Mouse (Mus musculus): Measurements from ENCODE around the gene Adsl. TPM values are rescaled to one million over a fixed set of nuclear protein-coding genes. Genes with fewer than 3 reads are reported as not detected.
A peak's percentile ranks its signal among the peaks of the same experiment; 100 is the strongest.

The Adsl gene
- total RNA-seq, 2 experiments from 2014 or later, result 24.2 to 28.0 TPM

- DNase-seq (ENCODE audit: low spot score in 2 of 2), result no peak
- H3K4me3 ChIP-seq, result no peak overlapping the region
- TF ChIP-seq CTCF (conservative IDR thresholded peaks at IDR 0.05), result no peak
Measured at GRCm38 (mm10) chr15:80996090-80996835, 48.0 kb downstream of the Adsl start.

GRCm38 (mm10) chr15:80997077-80997476 lies 48.8 kb downstream of the Adsl start:
- TF ChIP-seq CTCF (conservative IDR thresholded peaks at IDR 0.05), result no peak
- no peak for DNase-seq (ENCODE audit: low spot score in 2 of 2)
- Histone ChIP-seq H3K27ac (no peak overlapping the region), H3K4me3 (no peak overlapping the region)

More at GRCm38 (mm10) chr15:80996090-80996835, 48.0 kb downstream of the Adsl start:
- H3K27ac ChIP-seq, result no peak overlapping the region

- no peak for DNase-seq (ENCODE audit: low spot score in 2 of 2)
- no peak for TF ChIP-seq CTCF (conservative IDR thresholded peaks at IDR 0.05)
- H3K4me3 ChIP-seq, result no peak overlapping the region
- peak overlapping the region; percentile 82 for H3K27ac ChIP-seq
Measured at GRCm38 (mm10) chr15:81000419-81001138, 52.3 kb downstream of the Adsl start.

GRCm38 (mm10) chr15:81006127-81006735 lies 57.9 kb downstream of the Adsl start:
- TF ChIP-seq CTCF (conservative IDR thresholded peaks at IDR 0.05), result no peak
- 0 out of 2 replicates have a peak overlapping the region, but pooled peaks have one; percentile 7 for H3K27ac ChIP-seq
- H3K4me3 ChIP-seq, result no peak overlapping the region
- no peak for DNase-seq (ENCODE audit: low spot score in 2 of 2)

GRCm38 (mm10) chr15:81007339-81007738 lies 59.0 kb downstream of the Adsl start:
- no peak for DNase-seq (ENCODE audit: low spot score in 2 of 2)
- Histone ChIP-seq H3K27ac (peak overlapping the region; percentile 7; the same call in 1 of the 2 replicates), H3K4me3 (no peak overlapping the region)
- no peak for TF ChIP-seq CTCF (conservative IDR thresholded peaks at IDR 0.05)

- TF ChIP-seq CTCF (conservative IDR thresholded peaks at IDR 0.05), result no peak
- H3K4me3 ChIP-seq, result no peak overlapping the region
- DNase-seq (ENCODE audit: low spot score in 2 of 2), result no peak
- peak overlapping the region; percentile 81; the same call in 1 of the 2 replicates for H3K27ac ChIP-seq
Measured at GRCm38 (mm10) chr15:81007905-81008304, 59.6 kb downstream of the Adsl start.

GRCm38 (mm10) chr15:81008689-81009123 lies 60.4 kb downstream of the Adsl start:
- no peak overlapping the region for H3K4me3 ChIP-seq
- peak; percentile 74 for TF ChIP-seq CTCF (conservative IDR thresholded peaks at IDR 0.05)
- peak in 1 of 2 experiments; percentile 65 for DNase-seq (ENCODE audit: low spot score in 2 of 2)
- H3K27ac ChIP-seq, result peak overlapping the region; percentile 81

GRCm38 (mm10) chr15:81010114-81010513 lies 61.8 kb downstream of the Adsl start:
- no peak overlapping the region for H3K4me3 ChIP-seq
- no peak for DNase-seq (ENCODE audit: low spot score in 2 of 2)
- TF ChIP-seq CTCF (conservative IDR thresholded peaks at IDR 0.05), result no peak
- H3K27ac ChIP-seq, result peak overlapping the region; percentile 81

- Histone ChIP-seq H3K4me3 (no peak overlapping the region), H3K27ac (peak overlapping the region; percentile 81)
- no peak for TF ChIP-seq CTCF (conservative IDR thresholded peaks at IDR 0.05)
- DNase-seq (ENCODE audit: low spot score in 2 of 2), result no peak
Measured at GRCm38 (mm10) chr15:81011523-81011922, 63.2 kb downstream of the Adsl start.

GRCm38 (mm10) chr15:81012359-81012758 lies 64.1 kb downstream of the Adsl start:
- Histone ChIP-seq H3K4me3 (no peak overlapping the region), H3K27ac (peak overlapping the region; percentile 81; the same call in 1 of the 2 replicates)
- no peak for DNase-seq (ENCODE audit: low spot score in 2 of 2)
- no peak for TF ChIP-seq CTCF (conservative IDR thresholded peaks at IDR 0.05)

GRCm38 (mm10) chr15:81013186-81013585 lies 64.9 kb downstream of the Adsl start:
- no peak for DNase-seq (ENCODE audit: low spot score in 2 of 2)
- Histone ChIP-seq H3K4me3 (no peak overlapping the region), H3K27ac (peak overlapping the region; percentile 14; the same call in 1 of the 2 replicates)
- TF ChIP-seq CTCF (conservative IDR thresholded peaks at IDR 0.05), result no peak

GRCm38 (mm10) chr15:81015068-81015744 lies 66.9 kb downstream of the Adsl start:
- H3K27ac ChIP-seq, result peak overlapping the region; percentile 76
- no peak for DNase-seq (ENCODE audit: low spot score in 2 of 2)
- no peak overlapping the region for H3K4me3 ChIP-seq
- no peak for TF ChIP-seq CTCF (conservative IDR thresholded peaks at IDR 0.05)

All from layer of hippocampus, adult 2 months (tissue).